In genomic region chr17:34101604-34102032, GRCm38 (mm10) we compare ENCODE assay signal across 7 mouse cellular contexts. TPM values are rescaled to one million over a fixed set of nuclear protein-coding genes. Genes with fewer than 3 reads are reported as not detected.
A peak's percentile ranks its signal among the peaks of the same experiment; 100 is the strongest.
DNase-seq lines count a peak whose midpoint lies in the region; ATAC-seq and TF ChIP-seq lines count a peak whose summit lies in the region.

No protein-coding gene starts in this region.

- no peak overlapping the region for H3K4me2 ChIP-seq in embryonic facial prominence, embryonic 11.5 days (ENCODE audit: low read depth, low read length)
- peak overlapping the region; percentile 25 for H3K4me2 ChIP-seq in limb, embryonic 13.5 days (replicated peaks)
- H3K4me2 ChIP-seq in midbrain, embryonic 15.5 days = peak overlapping the region; percentile 41

- peak; percentile 97 for DNase-seq in adrenal gland, postnatal 10 days
- DNase-seq in embryonic facial prominence, embryonic 11.5 days (ENCODE audit: low spot score) = peak; percentile 96
- DNase-seq in heart, adult 18-20 months = peak; percentile 91 to 99
- peak; percentile 94 for DNase-seq in kidney, adult 2 months
- peak; percentile 86 to 99 for DNase-seq in spleen, adult 18-20 months

- WGBS in embryonic facial prominence, embryonic 11.5 days = 7% methylated on average over 12 of the region's 12 CpGs
- 9% methylated on average over 12 of the region's 12 CpGs for WGBS in kidney, adult 2 months
- 11% methylated on average over 12 of the region's 12 CpGs for WGBS in limb, embryonic 13.5 days
- 7% methylated on average over 12 of the region's 12 CpGs for WGBS in midbrain, embryonic 15.5 days

- TF ChIP-seq POLR2A in kidney, adult 2 months (IDR thresholded peaks at IDR 0.05; ENCODE audit: low read depth, low read length) = no peak

- H3K9ac ChIP-seq in embryonic facial prominence, embryonic 11.5 days (replicated peaks; ENCODE audit: low read length) = no peak overlapping the region
- H3K9ac ChIP-seq in limb, embryonic 13.5 days = no peak overlapping the region
- no peak overlapping the region for H3K9ac ChIP-seq in midbrain, embryonic 15.5 days

- H3K27ac ChIP-seq in embryonic facial prominence, embryonic 11.5 days (replicated peaks; ENCODE audit: low read depth, low read length) = no peak overlapping the region
- no peak overlapping the region for H3K27ac ChIP-seq in kidney, adult 2 months (ENCODE audit: insufficient read depth, low read depth, low read length)
- no peak overlapping the region for H3K27ac ChIP-seq in limb, embryonic 13.5 days
- H3K27ac ChIP-seq in midbrain, embryonic 15.5 days = no peak overlapping the region

- no peaks in the 10 kb centered on the region for H3K4me1 ChIP-seq in embryonic facial prominence, embryonic 11.5 days (ENCODE audit: control insufficient read depth, insufficient read depth, low read length)
- H3K4me1 ChIP-seq in kidney, adult 2 months (ENCODE audit: control insufficient read depth, insufficient read depth, low read length) = peaks cover 8% of the 10 kb centered on the region; the same call in 1 of the 2 replicates
- peaks cover 16% of the 10 kb centered on the region for H3K4me1 ChIP-seq in limb, embryonic 13.5 days
- peaks cover 4% of the 10 kb centered on the region; the same call in 1 of the 2 replicates for H3K4me1 ChIP-seq in midbrain, embryonic 15.5 days

- H3K36me3 ChIP-seq in embryonic facial prominence, embryonic 11.5 days (replicated peaks; ENCODE audit: control insufficient read depth, insufficient read depth, low read depth, low read length) = no peaks in the 10 kb centered on the region
- H3K36me3 ChIP-seq in kidney, adult 2 months (ENCODE audit: control insufficient read depth, insufficient read depth, low read length) = no peaks in the 10 kb centered on the region
- no peaks in the 10 kb centered on the region for H3K36me3 ChIP-seq in limb, embryonic 13.5 days
- no peaks in the 10 kb centered on the region for H3K36me3 ChIP-seq in midbrain, embryonic 15.5 days (replicated peaks)

- peak; percentile 73 for TF ChIP-seq CTCF in kidney, adult 2 months (conservative IDR thresholded peaks at IDR 0.05; ENCODE audit: insufficient read depth, insufficient read length, low read depth, low read length)

- no peaks in the 10 kb centered on the region for H3K9me3 ChIP-seq in embryonic facial prominence, embryonic 11.5 days (replicated peaks; ENCODE audit: control insufficient read depth, low read length)
- H3K9me3 ChIP-seq in limb, embryonic 13.5 days = no peaks in the 10 kb centered on the region
- H3K9me3 ChIP-seq in midbrain, embryonic 15.5 days = no peaks in the 10 kb centered on the region

- no peak overlapping the region for H3K4me3 ChIP-seq in embryonic facial prominence, embryonic 11.5 days (ENCODE audit: low read depth, low read length)
- peak overlapping the region; percentile 4; the same call in 1 of the 2 replicates for H3K4me3 ChIP-seq in kidney, adult 2 months (ENCODE audit: insufficient read depth, low read depth, low read length)
- no peak overlapping the region for H3K4me3 ChIP-seq in limb, embryonic 13.5 days
- peak overlapping the region; percentile 13; the same call in 1 of the 2 replicates for H3K4me3 ChIP-seq in midbrain, embryonic 15.5 days

- peak; percentile 87 for ATAC-seq in embryonic facial prominence, embryonic 11.5 days (replicated peaks; ENCODE audit: insufficient number of reproducible peaks, low FRiP score, low TSS enrichment, low read depth)
- ATAC-seq in limb, embryonic 13.5 days (ENCODE audit: low FRiP score, low read depth) = peak; percentile 79; the same call in 1 of the 2 replicates
- peak; percentile 79 for ATAC-seq in midbrain, embryonic 15.5 days (replicated peaks)

- H3K27me3 ChIP-seq in embryonic facial prominence, embryonic 11.5 days (ENCODE audit: control insufficient read depth, insufficient read depth, low read length) = no peaks in the 10 kb centered on the region
- no peaks in the 10 kb centered on the region for H3K27me3 ChIP-seq in kidney, adult 2 months (replicated peaks; ENCODE audit: control insufficient read depth, insufficient read depth, low read length)
- H3K27me3 ChIP-seq in limb, embryonic 13.5 days = no peaks in the 10 kb centered on the region
- no peaks in the 10 kb centered on the region for H3K27me3 ChIP-seq in midbrain, embryonic 15.5 days (replicated peaks)

RNA-seq across cellular contexts. Expression of gene H2-Oa, which starts 9.5 kb away (rescaled TPM):
- 1 to 10 TPM; 1.4 to 1.5 TPM for total RNA-seq in adrenal gland, postnatal 10 days (2021)
- polyA plus RNA-seq in embryonic facial prominence, embryonic 11.5 days (2014; fragmentation: Nextera tagmentation; extraction: Ambion mirVana) = 0.20 and 0.26 TPM in 2 replicates
- 1 to 10 TPM in 1 of 2 experiments, not detected in 1; 1.6 TPM for total RNA-seq in heart, adult 18-20 months (2021)
- 3.1 and 8.5 TPM in 2 replicates for polyA plus RNA-seq in kidney, adult 2 months (2012; rRNA removed)
- polyA plus RNA-seq in limb, embryonic 13.5 days (2015; fragmentation: Nextera tagmentation; extraction: Ambion mirVana) = 0.55 and 0.65 TPM in 2 replicates
- polyA plus RNA-seq in midbrain, embryonic 15.5 days (2015; fragmentation: Nextera tagmentation; extraction: Ambion mirVana) = not detected in 2 replicates

RNA-seq across cellular contexts. Expression of gene H2-DMa, which starts 17.7 kb away (rescaled TPM):
- 10 to 100 TPM in 1 of 2 experiments, 1 to 10 TPM in 1; 8.9 to 15.2 TPM for total RNA-seq in adrenal gland, postnatal 10 days (2021)
- 9.4 and 9.7 TPM in 2 replicates for polyA plus RNA-seq in embryonic facial prominence, embryonic 11.5 days (2014; fragmentation: Nextera tagmentation; extraction: Ambion mirVana)
- total RNA-seq in heart, adult 18-20 months (2021) = 1 to 10 TPM; 5.9 to 7.2 TPM
- polyA plus RNA-seq in kidney, adult 2 months (2012; rRNA removed) = 30.1 and 37.1 TPM in 2 replicates
- polyA plus RNA-seq in limb, embryonic 13.5 days (2015; fragmentation: Nextera tagmentation; extraction: Ambion mirVana) = 14.2 and 15.6 TPM in 2 replicates
- polyA plus RNA-seq in midbrain, embryonic 15.5 days (2015; fragmentation: Nextera tagmentation; extraction: Ambion mirVana) = 17.2 and 18.8 TPM in 2 replicates

RNA-seq across cellular contexts. Expression of gene Brd2, which starts 20.8 kb away (rescaled TPM):
- total RNA-seq in adrenal gland, postnatal 10 days (2021) = 100 to 1,000 TPM; 170 to 181 TPM
- polyA plus RNA-seq in embryonic facial prominence, embryonic 11.5 days (2014; fragmentation: Nextera tagmentation; extraction: Ambion mirVana) = 95.9 and 114 TPM in 2 replicates
- total RNA-seq in heart, adult 18-20 months (2021) = 10 to 100 TPM; 64.5 to 79.0 TPM
- polyA plus RNA-seq in kidney, adult 2 months (2012; rRNA removed) = 110 and 117 TPM in 2 replicates
- 132 and 133 TPM in 2 replicates for polyA plus RNA-seq in limb, embryonic 13.5 days (2015; fragmentation: Nextera tagmentation; extraction: Ambion mirVana)
- 137 and 140 TPM in 2 replicates for polyA plus RNA-seq in midbrain, embryonic 15.5 days (2015; fragmentation: Nextera tagmentation; extraction: Ambion mirVana)

RNA-seq across cellular contexts. Expression of gene H2-DMb2, which starts 41.5 kb away (rescaled TPM):
- 1 to 10 TPM; 4.5 to 4.8 TPM for total RNA-seq in adrenal gland, postnatal 10 days (2021)
- polyA plus RNA-seq in embryonic facial prominence, embryonic 11.5 days (2014; fragmentation: Nextera tagmentation; extraction: Ambion mirVana) = not detected in 2 replicates
- 1 to 10 TPM; 2.0 to 7.5 TPM for total RNA-seq in heart, adult 18-20 months (2021)
- polyA plus RNA-seq in kidney, adult 2 months (2012; rRNA removed) = 3.2 and 15.6 TPM in 2 replicates
- 0.15 and 0.38 TPM in 2 replicates for polyA plus RNA-seq in limb, embryonic 13.5 days (2015; fragmentation: Nextera tagmentation; extraction: Ambion mirVana)
- 0.27 and 0.65 TPM in 2 replicates for polyA plus RNA-seq in midbrain, embryonic 15.5 days (2015; fragmentation: Nextera tagmentation; extraction: Ambion mirVana)

RNA-seq across cellular contexts. Expression of gene H2-DMb1, which starts 51.3 kb away (rescaled TPM):
- 1 to 10 TPM; 3.6 to 5.8 TPM for total RNA-seq in adrenal gland, postnatal 10 days (2021)
- 1.3 and 1.4 TPM in 2 replicates for polyA plus RNA-seq in embryonic facial prominence, embryonic 11.5 days (2014; fragmentation: Nextera tagmentation; extraction: Ambion mirVana)
- total RNA-seq in heart, adult 18-20 months (2021) = 1 to 10 TPM; 3.0 to 3.9 TPM
- 72.3 and 80.5 TPM in 2 replicates for polyA plus RNA-seq in kidney, adult 2 months (2012; rRNA removed)
- 1.5 and 1.7 TPM in 2 replicates for polyA plus RNA-seq in limb, embryonic 13.5 days (2015; fragmentation: Nextera tagmentation; extraction: Ambion mirVana)
- 0.79 and 1.2 TPM in 2 replicates for polyA plus RNA-seq in midbrain, embryonic 15.5 days (2015; fragmentation: Nextera tagmentation; extraction: Ambion mirVana)

Comparison
In these comparisons a context has a peak if more than half of its experiments do, and no peak if none do; other contexts are left out.
1. H3K4me3 ChIP-seq: peak in kidney, adult 2 months (single experiment) and midbrain, embryonic 15.5 days (single experiment); none in embryonic facial prominence, embryonic 11.5 days (single experiment) and limb, embryonic 13.5 days (single experiment).
2. Peak in every context shown above with its lines, with median percentiles within 50 percentile points of each other: DNase-seq and ATAC-seq.